Comparison of ENCODE assay signal across 11 mouse cellular contexts in genomic region chr8:114932071-114932630, GRCm38 (mm10).
DNase-seq lines count a peak whose midpoint lies in the region; ATAC-seq and TF ChIP-seq lines count a peak whose summit lies in the region.
"Had no signal": no experiment of that assay in that cellular context is flagged by ENCODE, and none has a peak within 500 bp of the region (broad histone marks: within the 10 kb centered on the region; RNA-seq: fewer than 3 reads in every experiment).

No protein-coding gene starts in this region.

- no peaks in the 10 kb centered on the region for H3K36me3 ChIP-seq in intestine, embryonic 14.5 days (ENCODE audit: control insufficient read depth, insufficient read depth, low read length)
- H3K36me3 ChIP-seq in intestine, embryonic 16.5 days (ENCODE audit: control insufficient read depth, insufficient read depth, low read length): no peaks in the 10 kb centered on the region
- H3K36me3 ChIP-seq in embryonic facial prominence, embryonic 13.5 days: no peaks in the 10 kb centered on the region
- no peaks in the 10 kb centered on the region for H3K36me3 ChIP-seq in hindbrain, postnatal 0 days (ENCODE audit: insufficient read depth, low read length)
- H3K36me3 ChIP-seq: liver, embryonic 13.5 days had no signal

- DNase-seq in intestine, embryonic 14.5 days (ENCODE audit: low spot score): peak; percentile 61
- no peak for DNase-seq in hindbrain, postnatal 0 days (ENCODE audit: low spot score)
- peak; percentile 39 for DNase-seq in retina, embryonic 14.5 days (ENCODE audit: low spot score)
- no peak for DNase-seq in thymus, adult 18-20 months
- DNase-seq in layer of hippocampus, adult 11-12 months (ENCODE audit: low spot score): no peak
- no peak for DNase-seq in layer of hippocampus, adult 8-10 months (ENCODE audit: low spot score in 2 of 2)
- DNase-seq: cerebellum, postnatal 25 days; heart, postnatal 10 days; liver, embryonic 13.5 days had no signal

- no peak overlapping the region for H3K9ac ChIP-seq in intestine, embryonic 14.5 days (ENCODE audit: low read length)
- no peak overlapping the region for H3K9ac ChIP-seq in intestine, embryonic 16.5 days (ENCODE audit: low read depth, low read length)
- no peak overlapping the region for H3K9ac ChIP-seq in embryonic facial prominence, embryonic 13.5 days
- no peak overlapping the region for H3K9ac ChIP-seq in hindbrain, postnatal 0 days (replicated peaks; ENCODE audit: low read length)
- H3K9ac ChIP-seq: liver, embryonic 13.5 days had no signal

- H3K27ac ChIP-seq in intestine, embryonic 14.5 days (ENCODE audit: low read depth): peak overlapping the region; percentile 62; the same call in 1 of the 2 replicates
- no peak overlapping the region for H3K27ac ChIP-seq in intestine, embryonic 16.5 days (ENCODE audit: low read length)
- H3K27ac ChIP-seq in embryonic facial prominence, embryonic 13.5 days: peak overlapping the region; percentile 64
- no peak overlapping the region for H3K27ac ChIP-seq in hindbrain, postnatal 0 days
- H3K27ac ChIP-seq: liver, embryonic 13.5 days had no signal

- H3K4me1 ChIP-seq in intestine, embryonic 14.5 days (replicated peaks; ENCODE audit: control insufficient read depth, insufficient read depth, low read length): peaks cover 29% of the 10 kb centered on the region
- peaks cover 12% of the 10 kb centered on the region for H3K4me1 ChIP-seq in intestine, embryonic 16.5 days (ENCODE audit: control insufficient read depth, insufficient read depth, low read length)
- peaks cover 31% of the 10 kb centered on the region for H3K4me1 ChIP-seq in embryonic facial prominence, embryonic 13.5 days
- H3K4me1 ChIP-seq in hindbrain, postnatal 0 days (ENCODE audit: insufficient read depth, low read length): no peaks in the 10 kb centered on the region

- H3K4me3 ChIP-seq in intestine, embryonic 14.5 days (ENCODE audit: low read depth, low read length): no peak overlapping the region
- H3K4me3 ChIP-seq in intestine, embryonic 16.5 days (ENCODE audit: low read length): no peak overlapping the region
- no peak overlapping the region; the same call in 1 of the 2 replicates for H3K4me3 ChIP-seq in embryonic facial prominence, embryonic 13.5 days
- no peak overlapping the region for H3K4me3 ChIP-seq in hindbrain, postnatal 0 days (ENCODE audit: low read length)
- H3K4me3 ChIP-seq: liver, embryonic 13.5 days had no signal

- WGBS in intestine, embryonic 14.5 days: 15% methylated on average over 18 of the region's 18 CpGs
- WGBS in intestine, embryonic 16.5 days: 27% methylated on average over 18 of the region's 18 CpGs
- 13% methylated on average over 18 of the region's 18 CpGs for WGBS in embryonic facial prominence, embryonic 13.5 days
- 16% methylated on average over 18 of the region's 18 CpGs for WGBS in hindbrain, postnatal 0 days

- peak; percentile 21; the same call in 1 of the 2 replicates for ATAC-seq in intestine, embryonic 14.5 days (replicated peaks; ENCODE audit: low FRiP score, low TSS enrichment, low read depth)
- ATAC-seq in intestine, embryonic 16.5 days: no peak
- ATAC-seq in embryonic facial prominence, embryonic 13.5 days (ENCODE audit: insufficient number of reproducible peaks, insufficient read depth, low FRiP score, low TSS enrichment, low read depth): no peak
- no peak for ATAC-seq in hindbrain, postnatal 0 days

- H3K27me3 ChIP-seq in intestine, embryonic 14.5 days (replicated peaks; ENCODE audit: control insufficient read depth, insufficient read depth, low read length): no peaks in the 10 kb centered on the region
- H3K27me3 ChIP-seq in intestine, embryonic 16.5 days (replicated peaks; ENCODE audit: control insufficient read depth, insufficient read depth, low read length): no peaks in the 10 kb centered on the region
- peaks cover 4% of the 10 kb centered on the region; the same call in 1 of the 2 replicates for H3K27me3 ChIP-seq in embryonic facial prominence, embryonic 13.5 days
- H3K27me3 ChIP-seq in hindbrain, postnatal 0 days (ENCODE audit: insufficient read depth, low read length): peaks cover 5% of the 10 kb centered on the region; the same call in 1 of the 2 replicates
- H3K27me3 ChIP-seq: liver, embryonic 13.5 days had no signal

- no peaks in the 10 kb centered on the region for H3K9me3 ChIP-seq in intestine, embryonic 14.5 days (ENCODE audit: control insufficient read depth, low read length)
- no peaks in the 10 kb centered on the region for H3K9me3 ChIP-seq in intestine, embryonic 16.5 days (ENCODE audit: control insufficient read depth, low read length)
- H3K9me3 ChIP-seq in embryonic facial prominence, embryonic 13.5 days: no peaks in the 10 kb centered on the region
- H3K9me3 ChIP-seq in hindbrain, postnatal 0 days (ENCODE audit: low read length): no peaks in the 10 kb centered on the region
- H3K9me3 ChIP-seq: liver, embryonic 13.5 days had no signal

- TF ChIP-seq CTCF in hindbrain, postnatal 0 days (IDR thresholded peaks at IDR 0.05; ENCODE audit: low read depth): no peak

- H3K4me2 ChIP-seq in intestine, embryonic 14.5 days (ENCODE audit: low read length): peak overlapping the region; percentile 34
- no peak overlapping the region; the same call in 1 of the 2 replicates for H3K4me2 ChIP-seq in intestine, embryonic 16.5 days (ENCODE audit: low read depth, low read length)
- peak overlapping the region; percentile 50 for H3K4me2 ChIP-seq in embryonic facial prominence, embryonic 13.5 days
- peak overlapping the region; percentile 40 for H3K4me2 ChIP-seq in hindbrain, postnatal 0 days (ENCODE audit: low read depth, low read length)
- H3K4me2 ChIP-seq: liver, embryonic 13.5 days had no signal

Comparison
In these comparisons a context has a peak if more than half of its experiments do, and no peak if none do; other contexts are left out.
1. H3K27ac ChIP-seq: peak in intestine, embryonic 14.5 days (single experiment) and embryonic facial prominence, embryonic 13.5 days (single experiment); none in intestine, embryonic 16.5 days (single experiment) and hindbrain, postnatal 0 days (single experiment).
2. DNase-seq: peak in intestine, embryonic 14.5 days (single experiment) and retina, embryonic 14.5 days (single experiment); none in hindbrain, postnatal 0 days (single experiment), thymus, adult 18-20 months (0 of 2), layer of hippocampus, adult 11-12 months (single experiment) and layer of hippocampus, adult 8-10 months (0 of 2).